Mouse (Mus musculus) stomach, embryonic 15.5 days (tissue): ENCODE measurements around the gene Rfc2. TPM values are rescaled to one million over a fixed set of nuclear protein-coding genes. Genes with fewer than 3 reads are reported as not detected.

Source experiments
- ATAC-seq: fragments of 200-750 bp; cut with Nextera tagmentation; 2 replicates; pipeline ENCODE4 v1.8.0; 2017; ENCODE audit warnings: low read depth, moderate number of reproducible peaks, moderate TSS enrichment; ENCODE audit not compliant: insufficient read depth, low FRiP score
- H3K27ac ChIP-seq: fragments of 300-500 bp; sonication (generic); 2 replicates; pipeline ENCODE4 v1.5.1; 2015; ENCODE audit warnings: mild to moderate bottlenecking, inconsistent platforms
- H3K27me3 ChIP-seq: fragments of 300-500 bp; sonication (generic); replicated peaks from 2 replicates; pipeline ENCODE4 v1.6.1; 2015; ENCODE audit warnings: inconsistent platforms
- H3K36me3 ChIP-seq: fragments of 300-500 bp; sonication (generic); 2 replicates; pipeline ENCODE4 v1.6.1; 2015; ENCODE audit warnings: inconsistent platforms
- H3K4me1 ChIP-seq: fragments of 300-500 bp; sonication (generic); 2 replicates; pipeline ENCODE4 v1.6.1; 2015; ENCODE audit warnings: inconsistent platforms
- H3K4me2 ChIP-seq: fragments of 300-500 bp; sonication (generic); 2 replicates; pipeline ENCODE4 v1.6.1; 2015; ENCODE audit warnings: mild to moderate bottlenecking, inconsistent platforms
- H3K4me3 ChIP-seq: fragments of 300-500 bp; sonication (generic); replicated peaks from 2 replicates; pipeline ENCODE4 v1.5.1; 2015; ENCODE audit warnings: inconsistent platforms
- H3K9ac ChIP-seq: fragments of 300-500 bp; sonication (generic); 2 replicates; pipeline ENCODE4 v1.6.1; 2015; ENCODE audit warnings: inconsistent platforms
- H3K9me3 ChIP-seq: fragments of 300-500 bp; sonication (generic); 2 replicates; pipeline ENCODE4 v1.6.1; 2016; ENCODE audit warnings: inconsistent platforms
- WGBS: fragments of 180-500 bp; shearing (Covaris S2); methylation state at CpG from one replicate; pipeline ENCODE4 v1.1.7; 2015; 5-methylcytosine and 5-hydroxymethylcytosine counted together
- polyA plus RNA-seq: library from polyadenylated mRNA; unstranded; fragments of >200 nt; fragmentation: Nextera tagmentation; extraction: Ambion mirVana; gene quantifications from 2 replicates; pipeline ENCODE4 v1.2.1, GENCODE M21; 2015

Gene Rfc2
- polyA plus RNA-seq, 1 experiment from 2014 or later: 257 TPM

GRCm38 (mm10) chr5:134614296-134614695 is 33.1 kb downstream of the Rfc2 start:
- Histone ChIP-seq H3K27ac (no peak overlapping the region), H3K9ac (no peak overlapping the region), H3K36me3 (peaks cover 12% of the 10 kb centered on the region), H3K4me3 (no peak overlapping the region), H3K4me1 (no peaks in the 10 kb centered on the region), H3K4me2 (no peak overlapping the region), H3K27me3 (no peaks in the 10 kb centered on the region), H3K9me3 (no peaks in the 10 kb centered on the region)
- ATAC-seq: no peak
- 86% methylated on average over 8 of the region's 8 CpGs for WGBS

GRCm38 (mm10) chr5:134614802-134615201 is 33.6 kb downstream of the Rfc2 start, which contains the start of gene Lat2:
Gene Lat2, minus strand, starts transcription at chr5:134615025.
- WGBS: 80% methylated on average over 7 of the region's 7 CpGs
- H3K27me3 ChIP-seq: no peaks in the 10 kb centered on the region
- ATAC-seq: no peak

GRCm38 (mm10) chr5:134615380-134615779 is 34.2 kb downstream of the Rfc2 start:
- Histone ChIP-seq H3K9me3 (no peaks in the 10 kb centered on the region), H3K36me3 (peaks cover 22% of the 10 kb centered on the region), H3K27ac (no peak overlapping the region), H3K4me1 (no peaks in the 10 kb centered on the region), H3K27me3 (no peaks in the 10 kb centered on the region), H3K9ac (no peak overlapping the region), H3K4me3 (no peak overlapping the region), H3K4me2 (no peak overlapping the region)
- no peak for ATAC-seq
- 80% methylated on average over 8 of the region's 8 CpGs for WGBS

More at GRCm38 (mm10) chr5:134614802-134615201, 33.6 kb downstream of the Rfc2 start, which contains the start of gene Lat2:
- no peaks in the 10 kb centered on the region for H3K9me3 ChIP-seq
- no peaks in the 10 kb centered on the region for H3K4me1 ChIP-seq
- peaks cover 17% of the 10 kb centered on the region for H3K36me3 ChIP-seq
- no peak within 1 kb of the TSS for H3K4me2 ChIP-seq
- H3K9ac ChIP-seq: no peak within 1 kb of the TSS
- no peak within 1 kb of the TSS for H3K27ac ChIP-seq
- H3K4me3 ChIP-seq: no peak within 1 kb of the TSS

- Histone ChIP-seq H3K27ac (no peak overlapping the region), H3K4me1 (no peaks in the 10 kb centered on the region), H3K4me3 (no peak overlapping the region), H3K36me3 (peaks cover 26% of the 10 kb centered on the region), H3K9ac (no peak overlapping the region), H3K4me2 (no peak overlapping the region), H3K9me3 (no peaks in the 10 kb centered on the region), H3K27me3 (no peaks in the 10 kb centered on the region)
- no peak for ATAC-seq
- 72% methylated on average over 4 of the region's 4 CpGs for WGBS
Measured at GRCm38 (mm10) chr5:134615780-134616179, 34.6 kb downstream of the Rfc2 start.

GRCm38 (mm10) chr5:134617071-134617470 is 35.9 kb downstream of the Rfc2 start:
- 62% methylated on average over 3 of the region's 3 CpGs for WGBS
- Histone ChIP-seq H3K4me3 (no peak overlapping the region), H3K4me2 (no peak overlapping the region), H3K36me3 (peaks cover 39% of the 10 kb centered on the region), H3K4me1 (no peaks in the 10 kb centered on the region), H3K27me3 (no peaks in the 10 kb centered on the region), H3K27ac (no peak overlapping the region), H3K9ac (no peak overlapping the region), H3K9me3 (no peaks in the 10 kb centered on the region)
- no peak for ATAC-seq

- Histone ChIP-seq H3K36me3 (peaks cover 69% of the 10 kb centered on the region), H3K27ac (no peak overlapping the region), H3K27me3 (no peaks in the 10 kb centered on the region), H3K4me2 (no peak overlapping the region), H3K9me3 (no peaks in the 10 kb centered on the region), H3K9ac (no peak overlapping the region), H3K4me1 (no peaks in the 10 kb centered on the region), H3K4me3 (no peak overlapping the region)
- 87% methylated on average over 9 of the region's 9 CpGs for WGBS
- ATAC-seq: no peak
Measured at GRCm38 (mm10) chr5:134620457-134620856, 39.3 kb downstream of the Rfc2 start.

- no peak overlapping the region for H3K4me3 ChIP-seq
- no peaks in the 10 kb centered on the region for H3K27me3 ChIP-seq
- no peaks in the 10 kb centered on the region for H3K4me1 ChIP-seq
- no peak overlapping the region for H3K4me2 ChIP-seq
- peaks cover 74% of the 10 kb centered on the region for H3K36me3 ChIP-seq
- no peak overlapping the region for H3K9ac ChIP-seq
- no peak for ATAC-seq
- no peak overlapping the region for H3K27ac ChIP-seq
- 89% methylated on average over 16 of the region's 16 CpGs for WGBS
- no peaks in the 10 kb centered on the region for H3K9me3 ChIP-seq
Measured at GRCm38 (mm10) chr5:134621099-134621640, 40.0 kb downstream of the Rfc2 start.

- no peak overlapping the region for H3K27ac ChIP-seq
- H3K4me3 ChIP-seq: no peak overlapping the region
- H3K4me2 ChIP-seq: no peak overlapping the region
- H3K9me3 ChIP-seq: no peaks in the 10 kb centered on the region
- H3K4me1 ChIP-seq: no peaks in the 10 kb centered on the region
- no peak for ATAC-seq
- peaks cover 83% of the 10 kb centered on the region for H3K36me3 ChIP-seq
- H3K9ac ChIP-seq: no peak overlapping the region
- 76% methylated on average over 2 of the region's 2 CpGs for WGBS
- no peaks in the 10 kb centered on the region for H3K27me3 ChIP-seq
Measured at GRCm38 (mm10) chr5:134622069-134622468, 40.9 kb downstream of the Rfc2 start.

GRCm38 (mm10) chr5:134629508-134629907 is 48.3 kb downstream of the Rfc2 start:
- Histone ChIP-seq H3K9ac (no peak overlapping the region), H3K4me3 (no peak overlapping the region), H3K36me3 (peaks cover 41% of the 10 kb centered on the region), H3K4me1 (peaks cover 4% of the 10 kb centered on the region; the same call in 1 of the 2 replicates), H3K4me2 (no peak overlapping the region), H3K27ac (no peak overlapping the region), H3K9me3 (no peaks in the 10 kb centered on the region), H3K27me3 (no peaks in the 10 kb centered on the region)
- ATAC-seq: peak; percentile 21; the same call in 1 of the 2 replicates
- WGBS: 59% methylated on average over 4 of the region's 4 CpGs

- Histone ChIP-seq H3K9me3 (no peaks in the 10 kb centered on the region), H3K36me3 (peaks cover 35% of the 10 kb centered on the region), H3K4me2 (no peak overlapping the region), H3K9ac (0 out of 2 replicates have a peak overlapping the region, but pooled peaks have one; percentile 11), H3K27me3 (no peaks in the 10 kb centered on the region), H3K27ac (no peak overlapping the region), H3K4me3 (no peak overlapping the region), H3K4me1 (peaks cover 4% of the 10 kb centered on the region; the same call in 1 of the 2 replicates)
- no peak for ATAC-seq
Measured at GRCm38 (mm10) chr5:134630835-134631234, 49.7 kb downstream of the Rfc2 start.

- no peak for ATAC-seq
- no peak overlapping the region for H3K4me3 ChIP-seq
- no peak overlapping the region for H3K9ac ChIP-seq
- H3K9me3 ChIP-seq: no peaks in the 10 kb centered on the region
- H3K4me2 ChIP-seq: no peak overlapping the region
- peaks cover 5% of the 10 kb centered on the region; the same call in 1 of the 2 replicates for H3K4me1 ChIP-seq
- H3K27me3 ChIP-seq: no peaks in the 10 kb centered on the region
- no peak overlapping the region for H3K27ac ChIP-seq
- peaks cover 20% of the 10 kb centered on the region for H3K36me3 ChIP-seq
- 55% methylated on average over 2 of the region's 2 CpGs for WGBS
Measured at GRCm38 (mm10) chr5:134632841-134633240, 51.7 kb downstream of the Rfc2 start.

- Histone ChIP-seq H3K4me3 (peak overlapping the region; percentile 68), H3K4me1 (peaks cover 6% of the 10 kb centered on the region; the same call in 1 of the 2 replicates), H3K27ac (peak overlapping the region; percentile 95), H3K36me3 (peaks cover 13% of the 10 kb centered on the region), H3K9ac (peak overlapping the region; percentile 92), H3K4me2 (peak overlapping the region; percentile 67), H3K9me3 (no peaks in the 10 kb centered on the region), H3K27me3 (no peaks in the 10 kb centered on the region)
- ATAC-seq: no peak
- 16% methylated on average over 5 of the region's 5 CpGs for WGBS
Measured at GRCm38 (mm10) chr5:134637820-134638367, 56.7 kb downstream of the Rfc2 start.
